Mouse (Mus musculus): Measurements from ENCODE around the gene Cntn4.

DNA sequence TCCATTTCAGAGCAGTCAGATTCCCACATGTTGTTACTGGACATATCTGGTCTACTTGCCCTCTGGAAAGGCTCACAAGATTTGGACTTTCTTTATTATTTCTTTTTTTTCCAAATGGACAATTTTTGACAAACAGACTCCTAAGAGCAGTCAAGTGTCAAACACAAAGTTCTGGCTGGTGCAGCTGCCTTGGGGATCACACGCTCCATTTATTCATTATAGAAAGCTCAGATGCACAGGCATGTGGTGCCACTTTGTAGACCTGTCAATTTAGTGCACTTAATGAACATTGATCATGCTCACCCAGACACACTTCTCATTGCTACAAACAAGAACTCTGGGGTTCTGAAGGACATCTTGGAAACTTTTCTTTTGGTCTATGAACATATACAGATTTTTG lies 337.7 kb downstream of the Cntn4 start:
- TF ChIP-seq CTCF (conservative IDR thresholded peaks at IDR 0.05; ENCODE audit: low read length) (no peak), POU5F1 (IDR thresholded peaks at IDR 0.05; ENCODE audit: borderline replicate concordance, low read length) (no peak), NANOG (IDR thresholded peaks at IDR 0.05; ENCODE audit: borderline replicate concordance, low read length) (no peak)
